Mouse (Mus musculus): ENCODE measurements around the gene Lzic.
"Not testable (repeated sequence)": the region's sequence is repeated elsewhere in the genome, so short reads cannot be mapped to it uniquely, and the experiment has no call there.

The Lzic gene

GRCm38 (mm10) chr4:149485053-149485824 is at the start of gene Lzic, which contains the start of gene Nmnat1:
Lzic (plus strand) TSS chr4:149485229.
Nmnat1 (minus strand) TSS chr4:149485202.
- peak; percentile 71 to 84 for DNase-seq (ENCODE audit: low spot score in 2 of 2)

DNA sequence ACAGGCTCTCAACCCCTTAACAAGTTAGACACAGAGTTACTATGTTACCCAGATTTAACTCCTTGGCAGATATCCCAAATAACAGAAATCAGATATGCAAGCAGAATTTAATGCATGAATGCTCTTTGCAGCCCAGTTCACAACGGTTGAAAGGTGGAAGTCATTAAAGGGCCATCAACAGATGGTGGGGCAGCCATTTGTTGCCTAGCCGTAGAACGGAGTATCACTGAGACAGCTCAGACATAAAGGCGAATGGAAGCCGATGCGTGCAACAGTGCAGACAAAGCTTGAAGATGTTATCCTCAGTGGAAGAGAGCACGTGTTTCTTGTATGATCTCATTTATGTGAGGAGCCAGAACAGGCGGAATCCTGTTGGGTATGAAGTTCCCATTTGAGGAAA is 44.5 kb upstream of the Lzic start:
- no peak for DNase-seq (ENCODE audit: low spot score in 2 of 2)

DNA sequence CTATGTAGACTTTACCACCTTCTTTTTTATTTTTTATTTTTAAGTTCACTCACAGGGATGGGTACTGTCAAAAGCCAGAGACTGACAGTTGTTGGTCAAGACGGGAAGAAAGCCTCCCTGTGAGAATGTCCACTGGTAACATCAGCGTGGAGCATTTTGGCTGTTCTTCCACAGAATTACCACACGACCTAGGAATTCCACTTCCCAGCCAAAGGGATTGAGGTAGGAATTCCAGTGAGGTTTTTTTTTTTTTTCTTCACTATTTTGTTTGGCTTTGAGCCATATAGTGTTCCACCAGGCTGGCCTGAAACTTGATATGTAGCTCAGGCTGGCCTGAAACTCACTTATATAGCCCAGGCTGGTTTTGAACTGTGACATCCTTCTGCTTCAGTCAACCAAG is 42.6 kb upstream of the Lzic start:
- no peak for DNase-seq (ENCODE audit: low spot score in 2 of 2)

DNA sequence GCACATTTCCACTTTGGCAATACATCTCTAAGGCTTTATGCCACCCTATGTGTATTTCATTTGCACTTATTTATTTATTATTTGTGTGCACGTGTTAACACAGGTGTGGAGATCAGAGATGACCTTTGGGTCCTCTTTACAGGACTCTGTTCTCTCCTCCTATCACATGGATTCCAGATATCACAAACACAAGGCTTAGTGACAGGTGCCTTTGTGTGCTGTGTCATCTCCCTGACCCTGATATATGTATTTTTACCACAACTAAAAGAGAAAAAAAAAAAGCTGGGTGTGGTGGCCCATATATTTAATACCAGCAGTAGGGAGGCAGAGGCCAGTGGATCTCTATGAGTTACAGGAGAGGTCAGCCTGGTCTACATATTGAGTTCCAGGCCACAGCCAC is 40.6 kb upstream of the Lzic start:
- DNase-seq (ENCODE audit: low spot score in 2 of 2): no peak

GRCm38 (mm10) chr4:149444964-149445701 is 39.9 kb upstream of the Lzic start:
- peak; percentile 53 to 73 for DNase-seq (ENCODE audit: low spot score in 2 of 2)

GRCm38 (mm10) chr4:149445868-149446267 is 39.2 kb upstream of the Lzic start:
- no peak for DNase-seq (ENCODE audit: low spot score in 2 of 2)

DNA sequence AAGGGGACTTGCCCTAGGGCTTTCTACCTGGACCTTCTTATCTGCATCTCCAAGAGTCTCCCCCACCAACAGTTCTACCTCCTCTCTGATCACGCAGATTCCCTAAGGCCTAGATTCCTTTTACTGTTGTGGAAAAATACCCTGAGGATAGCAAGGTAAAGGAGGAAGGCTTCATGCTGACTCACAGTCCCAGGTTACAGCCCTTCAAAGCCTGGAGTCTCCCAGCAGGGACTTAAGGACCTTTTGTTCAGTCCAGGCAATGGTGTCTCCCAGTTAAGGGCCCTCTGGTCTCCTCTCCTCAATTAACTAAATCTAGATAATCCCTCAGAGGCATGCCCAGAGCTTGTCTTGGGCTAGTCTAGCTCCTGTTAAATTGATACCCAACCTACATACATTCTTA is 38.7 kb upstream of the Lzic start:
- no peak for DNase-seq (ENCODE audit: low spot score in 2 of 2)

GRCm38 (mm10) chr4:149450636-149451035 is 34.4 kb upstream of the Lzic start:
- DNase-seq (ENCODE audit: low spot score in 2 of 2): no peak

DNA sequence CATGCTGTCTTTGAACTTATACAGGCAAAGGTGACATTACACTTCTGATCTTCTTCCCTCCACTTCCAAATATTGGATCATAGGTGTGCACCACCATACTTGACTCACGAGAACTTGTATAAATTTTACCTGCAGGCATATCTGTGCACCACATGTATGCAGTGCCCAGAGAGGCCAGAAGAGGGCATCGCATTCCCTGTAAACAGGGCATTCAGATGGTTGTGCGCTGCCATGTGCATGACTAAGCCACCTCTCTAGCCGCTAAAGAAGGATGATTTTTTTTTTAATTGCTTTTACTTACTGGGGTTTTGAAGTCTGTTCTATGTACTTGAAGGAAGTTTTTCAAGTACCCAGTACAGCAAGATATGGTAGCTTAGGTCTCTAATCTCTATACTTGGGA is 31.4 kb upstream of the Lzic start:
- no peak for DNase-seq (ENCODE audit: low spot score in 2 of 2)

DNA sequence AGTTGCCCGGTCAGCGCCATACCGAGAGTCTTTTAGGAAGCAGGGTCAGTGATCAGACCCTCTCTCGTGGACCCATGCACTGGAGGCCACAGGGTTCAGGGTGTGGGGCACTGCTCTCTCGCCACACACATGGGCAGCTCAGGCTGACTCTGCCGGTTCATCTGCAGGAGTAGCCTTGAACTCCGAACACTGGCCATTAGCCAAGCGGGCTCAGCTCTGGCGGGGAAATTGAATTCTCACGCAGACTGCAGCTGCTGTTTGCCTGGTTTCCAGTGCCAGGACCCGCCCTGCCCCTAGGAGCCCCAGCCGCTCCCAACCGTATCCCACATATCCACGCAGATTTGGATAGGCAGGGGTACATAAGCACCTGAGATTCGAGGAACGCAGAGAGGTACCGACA is 30.8 kb upstream of the Lzic start:
- DNase-seq (ENCODE audit: low spot score in 2 of 2): no peak

DNA sequence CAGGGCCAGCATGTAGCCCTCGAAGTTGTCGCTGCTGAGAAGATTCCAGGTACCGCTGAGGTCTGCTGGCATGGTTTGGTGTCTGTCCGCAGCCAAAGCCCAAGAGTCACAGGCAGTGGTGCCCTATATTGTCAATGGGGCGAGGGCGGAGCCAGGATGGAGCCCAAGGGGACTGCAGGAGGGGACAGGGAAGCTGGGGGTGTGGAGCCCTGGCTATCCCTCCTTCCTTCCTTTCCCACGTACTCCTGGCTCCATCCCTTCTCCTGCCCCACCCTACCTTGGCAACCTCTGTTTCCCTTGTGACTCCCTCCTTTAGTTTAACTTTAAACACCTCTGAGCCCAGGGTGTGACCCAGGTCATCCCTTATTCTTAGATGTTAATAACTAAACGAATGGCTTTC is 30.1 kb upstream of the Lzic start, which contains the start of gene Rbp7:
Rbp7 (minus strand) TSS at position 100 of the 400 bp plus-strand sequence.
- DNase-seq (ENCODE audit: low spot score in 2 of 2): no peak

- DNase-seq (ENCODE audit: low spot score in 2 of 2): not testable (repeated sequence)
Observed at GRCm38 (mm10) chr4:149457163-149457562, 27.9 kb upstream of the Lzic start.

GRCm38 (mm10) chr4:149457831-149458430 is 27.1 kb upstream of the Lzic start:
- no peak for DNase-seq (ENCODE audit: low spot score in 2 of 2)

DNA sequence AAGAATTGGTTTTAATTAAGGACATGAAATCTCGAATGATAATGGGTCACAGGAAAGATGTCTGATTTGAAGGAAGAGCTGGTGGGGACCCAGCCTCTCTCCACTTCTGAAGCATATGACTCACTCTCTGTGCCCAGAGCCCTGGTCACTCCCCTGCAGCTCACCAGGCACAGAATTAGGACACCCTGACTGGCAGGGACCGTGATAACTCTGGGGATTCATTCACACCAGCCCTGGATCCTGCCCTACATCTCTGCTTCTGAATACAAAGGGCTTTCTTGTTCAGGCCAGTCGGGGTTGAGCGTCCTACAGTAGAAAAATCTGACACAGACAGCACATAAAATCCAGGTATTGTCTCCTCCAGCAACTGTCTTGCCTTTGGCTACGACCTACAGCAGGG is 26.5 kb upstream of the Lzic start:
- no peak for DNase-seq (ENCODE audit: low spot score in 2 of 2)

DNA sequence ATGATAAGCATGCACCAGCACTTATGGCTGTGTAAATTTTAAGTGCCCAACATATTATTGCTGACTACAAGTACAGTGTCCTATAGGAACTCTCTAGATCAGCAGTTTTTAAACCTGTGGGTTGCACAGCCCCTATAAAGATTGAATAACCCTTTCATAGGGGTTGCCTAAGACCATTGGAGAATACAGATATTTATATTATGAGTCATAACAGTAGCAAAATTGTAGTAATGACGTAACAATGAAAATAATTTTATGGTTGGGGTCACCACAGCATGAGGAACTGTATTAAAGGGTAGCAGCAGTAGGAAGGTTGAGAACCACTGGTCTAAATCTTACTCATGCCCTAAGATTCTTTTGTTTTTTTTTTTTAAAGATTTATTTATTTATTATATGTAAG is 25.6 kb upstream of the Lzic start:
- DNase-seq (ENCODE audit: low spot score in 2 of 2): no peak

- DNase-seq (ENCODE audit: low spot score in 2 of 2): not testable (repeated sequence)
Observed at GRCm38 (mm10) chr4:149460475-149460874, 24.6 kb upstream of the Lzic start.

DNA sequence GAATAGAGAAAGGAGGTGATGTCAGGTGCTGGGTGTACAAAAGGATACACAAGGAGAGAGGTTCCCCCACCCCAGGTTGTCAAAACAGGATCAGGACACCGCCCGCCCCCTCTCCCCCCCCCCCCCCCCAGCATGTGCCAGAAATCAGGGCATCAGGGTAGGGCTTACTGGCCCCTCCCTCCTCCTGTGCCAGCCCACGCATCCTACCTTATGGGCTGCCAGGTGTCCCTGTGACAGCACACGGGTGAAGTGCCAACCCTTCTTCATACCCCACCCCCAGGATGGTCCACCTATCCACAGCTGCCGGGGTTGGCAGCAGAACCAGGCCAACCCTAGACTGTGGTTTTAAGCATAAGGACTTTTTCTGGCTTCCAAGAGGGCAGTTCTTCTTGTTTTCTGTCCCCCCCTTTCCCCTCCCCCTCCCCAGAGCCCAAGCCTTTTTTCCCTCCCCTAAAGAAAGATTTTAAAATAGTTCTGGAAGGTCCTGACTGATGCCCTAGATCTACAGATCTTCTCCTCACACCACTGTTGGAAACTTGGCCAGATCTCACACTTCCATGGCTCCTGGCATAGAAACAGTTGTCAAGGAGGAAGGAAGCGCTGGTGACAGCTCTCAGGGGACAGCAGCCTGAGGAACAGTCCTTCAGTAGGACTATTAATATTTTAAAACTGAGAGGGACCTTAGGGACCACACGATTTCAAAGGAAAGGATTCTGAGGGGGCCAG is 23.3 kb upstream of the Lzic start:
- DNase-seq (ENCODE audit: low spot score in 2 of 2): no peak

- no peak for DNase-seq (ENCODE audit: low spot score in 2 of 2)
Observed at GRCm38 (mm10) chr4:149462305-149462971, 22.6 kb upstream of the Lzic start.

GRCm38 (mm10) chr4:149463435-149463950 is 21.5 kb upstream of the Lzic start:
- no peak for DNase-seq (ENCODE audit: low spot score in 2 of 2)

DNA sequence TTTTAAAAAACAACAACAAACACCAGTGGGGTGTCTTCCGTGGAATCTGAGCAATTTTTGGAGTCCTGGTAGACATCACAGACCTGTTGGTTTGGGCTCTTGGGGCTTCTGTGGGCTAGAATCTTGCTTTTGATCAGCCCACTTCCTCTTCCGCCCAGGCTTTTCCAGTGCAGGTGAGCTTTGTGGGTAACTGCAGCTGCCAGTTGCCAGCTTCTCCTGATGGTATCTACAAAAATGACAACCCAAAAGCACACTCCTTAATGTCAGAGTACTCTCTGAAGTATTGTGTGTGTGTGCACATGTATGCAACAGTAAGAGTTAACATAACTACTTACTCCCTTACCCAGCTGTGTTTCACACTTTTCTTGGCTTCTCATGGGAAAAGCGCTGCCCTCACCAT is 15.5 kb upstream of the Lzic start:
- DNase-seq (ENCODE audit: low spot score in 2 of 2): no peak

- no peak for DNase-seq (ENCODE audit: low spot score in 2 of 2)
Observed at GRCm38 (mm10) chr4:149475096-149475495, 9.9 kb upstream of the Lzic start.

All from spleen, postnatal 14 days (tissue).